Mouse (Mus musculus): ENCODE measurements around the gene Phf21a.
"Not testable (repeated sequence)": the region's sequence is repeated elsewhere in the genome, so short reads cannot be mapped to it uniquely, and the experiment has no call there.

Phf21a gene

GRCm38 (mm10) chr2:92076086-92076692 is 16.7 kb upstream of the Phf21a start:
- in situ Hi-C loops (cut with MboI, MseI) = no loop called here

DNA sequence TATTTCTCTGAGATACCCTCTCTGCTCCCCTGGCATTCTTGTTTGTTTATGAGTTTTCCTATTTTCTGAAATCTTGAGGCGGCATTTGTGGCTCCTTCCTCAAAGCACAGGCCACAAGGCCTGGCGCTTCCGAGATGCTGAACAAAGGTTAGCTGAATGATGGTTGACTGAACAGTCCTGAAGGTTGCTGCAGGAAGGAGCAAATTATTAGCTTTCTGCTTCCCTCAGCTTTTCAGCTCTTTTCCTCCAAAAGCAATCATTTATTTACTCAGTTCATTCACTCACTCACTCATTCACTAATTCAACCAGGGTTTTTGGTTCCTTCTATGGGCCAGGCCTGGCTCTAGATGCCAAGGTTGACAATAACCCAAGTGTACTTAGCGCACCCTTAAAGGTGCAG is 10.7 kb upstream of the Phf21a start:
- in situ Hi-C loops (cut with MboI, MseI) = no loop called here

DNA sequence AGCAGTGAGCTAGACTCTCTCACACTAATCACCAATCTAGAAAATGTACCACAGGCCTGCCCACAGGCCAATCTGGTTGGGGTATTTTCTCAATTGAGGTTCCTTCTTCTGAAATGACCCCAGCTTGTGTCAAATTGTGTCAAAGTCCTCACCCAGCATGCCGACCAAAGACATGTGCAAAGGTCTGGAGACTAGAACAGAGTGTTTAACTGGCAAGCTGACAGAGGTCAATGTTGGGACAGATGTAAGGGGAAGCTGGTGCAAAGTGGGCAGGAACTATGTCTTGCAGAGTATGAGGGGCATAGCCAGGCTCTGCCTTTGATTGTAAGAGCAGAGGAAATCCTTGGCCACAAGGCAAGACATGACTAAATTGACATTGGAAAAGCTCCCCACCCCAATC is 7.2 kb upstream of the Phf21a start:
- in situ Hi-C loops (cut with MboI, MseI) = no loop called here

- in situ Hi-C loops (cut with MboI, MseI) = no loop called here
Observed at GRCm38 (mm10) chr2:92087065-92087464, 5.9 kb upstream of the Phf21a start.

DNA sequence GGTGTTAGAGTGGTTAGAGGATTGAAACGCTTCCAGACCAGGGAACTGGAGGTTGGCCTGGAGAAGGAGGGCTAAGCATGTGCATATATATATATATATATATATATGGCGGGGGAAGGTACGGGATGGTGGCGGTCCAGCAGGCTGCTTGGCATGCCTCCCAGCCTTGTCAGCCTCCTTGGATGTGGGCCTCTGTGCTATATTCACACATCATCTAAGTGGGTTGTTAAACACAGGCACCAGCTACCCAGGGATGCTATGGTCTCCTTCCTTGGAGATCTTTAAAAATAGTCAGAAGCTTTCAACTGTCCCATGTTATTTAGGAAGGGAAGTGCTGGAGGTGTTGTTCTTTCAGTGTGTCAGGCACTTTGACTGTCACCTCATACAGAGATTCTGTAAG is 3.1 kb upstream of the Phf21a start:
- in situ Hi-C loops (cut with MboI, MseI) = no loop called here

GRCm38 (mm10) chr2:92093503-92093902 is 586 bp downstream of the Phf21a start:
- in situ Hi-C loops (cut with MboI, MseI) = not testable (repeated sequence)

GRCm38 (mm10) chr2:92094078-92094477 is 1.2 kb downstream of the Phf21a start:
- in situ Hi-C loops (cut with MboI, MseI) = no loop called here

- in situ Hi-C loops (cut with MboI, MseI) = no loop called here
Observed at GRCm38 (mm10) chr2:92100768-92101167, 7.9 kb downstream of the Phf21a start.

- in situ Hi-C loops (cut with MboI, MseI) = no loop called here
Observed at GRCm38 (mm10) chr2:92124523-92124922, 31.6 kb downstream of the Phf21a start.

DNA sequence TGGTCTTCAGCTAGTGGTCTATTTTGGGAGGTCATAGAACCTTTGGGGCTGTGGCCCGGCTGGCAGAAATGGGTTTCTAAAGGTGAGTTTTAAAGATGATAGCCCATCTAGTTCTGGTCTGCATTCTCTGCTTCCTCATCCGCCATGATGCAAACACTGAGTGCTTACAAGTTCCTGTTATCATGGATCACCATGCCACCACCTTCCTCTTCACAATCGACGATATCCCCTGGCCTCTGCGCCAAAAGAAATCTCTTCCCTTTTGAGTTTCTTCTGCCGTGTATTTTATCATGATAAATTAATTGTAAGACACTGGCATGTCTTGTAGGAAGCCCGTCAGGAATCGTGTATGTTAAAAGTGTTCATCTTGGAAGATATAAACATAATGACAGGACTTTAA is 32.4 kb downstream of the Phf21a start:
- in situ Hi-C loops (cut with MboI, MseI) = no loop called here

DNA sequence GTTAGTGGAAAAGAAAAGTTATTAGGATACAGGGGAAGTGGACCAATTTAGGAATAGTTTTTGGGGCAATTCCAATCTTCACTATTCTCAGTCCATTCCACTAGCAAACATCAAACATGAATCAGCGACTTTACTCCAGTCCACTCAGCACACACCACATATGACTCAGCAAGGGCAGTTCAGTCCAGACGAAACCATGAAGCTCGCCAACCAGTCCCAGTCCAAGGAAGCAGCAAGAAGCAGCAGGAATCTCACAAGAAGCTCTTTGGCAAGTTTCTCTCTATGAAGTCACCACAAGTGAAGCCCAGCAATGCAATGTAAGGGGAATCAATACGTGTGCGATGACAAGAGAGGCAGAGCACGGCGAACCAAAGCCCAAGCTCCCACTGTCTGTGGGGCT is 37.2 kb downstream of the Phf21a start:
- in situ Hi-C loops (cut with MboI, MseI) = no loop called here

DNA sequence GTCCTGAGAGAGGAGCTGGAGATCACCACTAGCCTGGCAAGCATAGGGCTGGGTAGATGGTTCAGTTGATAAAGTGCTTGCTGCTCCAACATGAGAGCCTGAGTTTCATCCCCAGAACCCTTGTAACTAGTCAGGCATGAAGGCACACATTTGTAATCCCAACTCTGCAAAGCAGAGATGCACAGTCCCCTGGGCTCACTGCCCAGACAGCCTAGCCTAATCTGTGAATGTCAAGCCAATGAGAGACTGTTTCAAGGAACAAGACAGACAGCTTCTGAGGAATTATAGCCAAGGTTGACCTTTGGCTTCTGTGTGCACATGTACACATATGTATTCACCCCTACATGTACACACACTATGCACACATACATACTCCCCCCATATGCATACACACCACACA is 45.8 kb downstream of the Phf21a start:
- in situ Hi-C loops (cut with MboI, MseI) = no loop called here

DNA sequence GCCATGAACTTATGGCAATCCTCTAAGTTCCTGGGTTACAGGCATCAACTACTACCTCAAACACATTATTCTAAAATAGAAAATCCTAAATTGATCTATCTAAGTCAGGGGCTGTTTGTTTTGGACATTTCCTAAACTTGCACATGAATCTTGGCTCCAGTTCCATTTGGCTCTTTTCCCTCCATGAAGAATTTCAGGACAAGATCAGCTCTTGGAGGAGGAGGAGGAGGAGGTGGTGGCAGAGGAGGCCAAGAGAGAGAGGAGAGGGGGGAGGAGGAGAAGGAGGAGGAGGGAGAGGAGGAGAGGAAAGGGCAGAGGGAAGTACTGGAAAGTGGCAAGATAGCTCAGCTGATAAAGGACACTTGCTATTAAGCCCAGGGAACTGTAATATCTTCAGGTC is 46.4 kb downstream of the Phf21a start:
- in situ Hi-C loops (cut with MboI, MseI) = no loop called here

DNA sequence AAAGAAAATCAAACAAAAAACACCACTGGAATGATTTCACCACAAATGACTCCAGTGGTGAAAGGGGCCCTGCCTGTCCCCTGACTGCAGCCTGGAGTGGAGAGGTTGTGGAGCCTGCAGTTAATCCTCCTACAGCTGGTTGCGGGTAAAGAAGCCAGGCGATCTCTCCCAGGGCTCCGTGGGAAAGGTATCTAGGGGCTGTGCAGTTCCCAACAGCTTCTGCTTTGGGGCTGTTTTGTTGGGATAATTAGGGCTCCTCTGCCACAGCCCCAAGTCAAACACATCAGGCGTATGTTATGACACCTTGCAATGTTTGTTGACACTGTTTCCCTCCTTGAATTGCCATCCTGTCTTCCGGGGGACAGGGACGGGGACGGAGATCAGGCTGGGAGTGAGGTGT is 47.5 kb downstream of the Phf21a start:
- in situ Hi-C loops (cut with MboI, MseI) = no loop called here

DNA sequence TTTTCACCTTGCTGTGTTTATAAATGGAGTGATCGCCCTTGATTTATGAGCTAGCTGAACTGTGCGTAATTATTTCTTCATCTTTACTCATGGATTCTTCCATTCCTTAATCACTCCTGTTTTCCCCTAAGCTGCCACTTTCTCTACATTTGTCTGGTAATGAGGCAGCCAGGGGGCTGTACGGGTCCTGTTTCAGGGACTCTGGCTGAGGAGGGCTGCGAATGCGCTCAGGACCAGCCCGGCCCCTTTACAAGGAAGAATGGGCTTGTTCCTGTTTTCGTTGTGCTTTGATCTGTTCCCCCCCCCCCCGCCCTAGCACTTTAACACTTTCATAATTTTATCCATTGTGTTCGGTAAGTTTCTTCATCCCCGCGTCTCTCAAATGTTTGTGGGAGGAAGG is 48.2 kb downstream of the Phf21a start:
- in situ Hi-C loops (cut with MboI, MseI) = no loop called here

DNA sequence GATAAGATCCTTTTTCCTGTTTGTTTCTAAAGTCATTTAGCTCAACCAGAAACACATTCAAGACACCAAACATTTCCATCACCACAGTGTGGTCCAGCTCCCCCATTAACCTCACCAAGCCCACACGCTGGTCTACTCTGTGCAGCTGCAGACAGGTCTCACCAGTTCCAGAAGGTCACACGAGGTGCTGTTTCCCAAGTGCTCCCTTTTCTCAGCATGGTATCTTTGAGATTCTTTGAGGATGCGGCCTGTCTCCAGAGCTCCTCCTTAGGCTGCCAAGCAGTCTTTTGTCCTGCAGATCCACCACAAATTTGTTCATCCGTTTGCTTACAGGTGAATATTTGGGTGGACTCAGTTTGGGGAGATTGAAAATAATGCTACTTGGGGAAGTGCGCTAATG is 51.0 kb downstream of the Phf21a start:
- in situ Hi-C loops (cut with MboI, MseI) = no loop called here

- in situ Hi-C loops (cut with MboI, MseI) = not testable (repeated sequence)
Observed at GRCm38 (mm10) chr2:92147925-92148750, 55.2 kb downstream of the Phf21a start.

GRCm38 (mm10) chr2:92164291-92164690 is 71.4 kb downstream of the Phf21a start:
- in situ Hi-C loops (cut with MboI, MseI) = no loop called here

- in situ Hi-C loops (cut with MboI, MseI) = no loop called here
Observed at GRCm38 (mm10) chr2:92166950-92167349, 74.0 kb downstream of the Phf21a start.

DNA sequence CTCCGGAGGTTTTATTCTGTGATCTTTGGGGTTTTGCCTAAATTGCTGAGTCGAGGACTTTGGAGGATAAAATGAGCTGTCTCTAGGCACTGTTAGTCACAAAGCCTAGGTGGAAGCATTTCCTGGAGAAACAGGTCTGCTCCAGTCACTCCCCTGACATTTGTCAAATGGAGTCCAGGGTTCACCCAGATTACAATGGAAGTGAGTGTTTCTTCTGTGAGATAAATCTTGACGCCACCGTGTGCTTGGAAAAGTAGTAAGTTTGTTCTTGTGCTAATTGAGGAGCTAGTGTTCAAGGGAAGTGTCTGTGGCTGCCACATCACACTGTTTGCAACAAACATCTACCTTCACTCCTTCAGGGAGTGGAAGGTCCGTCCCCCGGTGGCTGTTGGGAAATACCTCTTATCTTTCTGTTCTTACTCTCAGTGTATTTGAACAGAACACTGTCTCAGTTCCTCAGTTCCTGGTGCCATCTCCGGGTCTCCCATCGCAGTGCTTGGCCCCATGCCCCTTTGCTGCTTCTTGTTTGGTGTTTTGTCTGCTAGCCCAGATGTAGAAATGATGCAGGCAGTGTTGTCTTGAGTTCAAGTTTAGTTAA is 78.2 kb downstream of the Phf21a start:
- in situ Hi-C loops (cut with MboI, MseI) = loop anchor here (5.0 kb wide), 1 partner anchor 46 kb away; no protein-coding TSS in a partner anchor

DNA sequence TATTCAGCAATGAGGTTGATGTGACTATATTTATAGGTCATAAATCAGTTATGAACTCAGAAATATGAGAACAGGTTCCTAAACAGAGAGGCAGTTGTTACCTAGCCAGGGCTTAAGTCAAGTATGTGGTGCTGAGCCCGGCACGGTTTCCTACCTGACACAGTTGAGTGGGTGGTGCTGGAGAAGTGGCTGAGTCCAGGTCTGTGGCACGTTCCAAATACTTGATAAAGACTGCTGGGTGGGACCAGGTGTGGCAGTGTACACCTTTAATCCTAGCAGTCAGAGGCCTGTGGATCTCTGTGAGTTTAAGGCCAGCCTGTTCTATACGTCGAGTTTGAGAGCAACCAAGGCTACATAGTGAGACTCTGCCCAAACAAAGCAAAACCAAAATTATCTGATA is 79.4 kb downstream of the Phf21a start:
- in situ Hi-C loops (cut with MboI, MseI) = loop anchor here (5.0 kb wide), 1 partner anchor 45 kb away; no protein-coding TSS in a partner anchor

DNA sequence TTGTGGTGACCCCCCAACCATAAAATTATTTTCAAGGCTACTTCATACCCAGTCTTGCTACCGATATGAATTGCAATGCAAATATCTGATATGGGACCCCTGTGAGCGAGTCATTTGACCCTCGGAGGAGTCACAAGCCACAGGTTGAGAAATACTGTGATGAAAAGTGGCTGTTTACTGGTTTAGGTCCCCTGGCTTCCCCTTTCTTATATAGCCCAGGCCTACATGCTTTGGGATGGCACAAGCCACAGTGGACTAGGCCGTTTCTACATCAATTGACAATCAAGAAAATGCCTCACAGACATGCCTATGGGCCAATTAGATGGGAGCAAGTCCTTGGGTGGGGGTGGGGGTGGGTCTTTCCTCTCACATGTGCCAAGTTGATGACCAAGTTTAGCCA is 80.3 kb downstream of the Phf21a start:
- in situ Hi-C loops (cut with MboI, MseI) = loop anchor here (5.0 kb wide), 1 partner anchor 44 kb away; no protein-coding TSS in a partner anchor

DNA sequence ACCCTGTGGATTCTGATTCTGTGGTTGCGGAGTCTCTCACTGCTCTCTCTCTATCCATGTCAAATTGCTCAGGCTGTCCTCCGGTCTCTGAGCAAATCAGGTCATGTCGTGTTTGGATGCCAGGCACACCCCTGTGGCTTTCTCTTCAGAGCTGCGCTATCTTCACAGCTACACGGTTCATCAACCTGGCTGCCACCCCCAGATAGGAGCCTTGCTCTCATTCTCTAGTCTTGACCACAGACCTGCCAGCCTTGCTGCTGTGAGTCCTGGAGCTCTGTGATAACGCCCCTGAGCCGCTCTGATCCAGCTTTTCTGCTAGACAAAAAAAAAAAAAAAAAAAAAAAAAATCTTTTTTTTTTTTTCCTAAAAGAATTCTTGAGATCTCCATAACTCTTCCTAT is 81.3 kb downstream of the Phf21a start:
- in situ Hi-C loops (cut with MboI, MseI) = loop anchor here (5.0 kb wide), 1 partner anchor 43 kb away; no protein-coding TSS in a partner anchor

Data from T-helper 1 cell (primary cell).